Mouse (Mus musculus) myocyte (in vitro differentiated cells): ENCODE measurements around the gene Trhde.

Source experiments
- CEBPB ChIP-seq: IDR thresholded peaks from 2 replicates; pipeline ENCODE4 v1.6.1; 2011; ENCODE audit warnings: mild to moderate bottlenecking, moderate library complexity; ENCODE audit not compliant: poor library complexity, insufficient read depth, severe bottlenecking
- E2F4 ChIP-seq: IDR thresholded peaks from one replicate; pipeline ENCODE4 v1.6.1; 2011; ENCODE audit warnings: mild to moderate bottlenecking, control low read depth, moderate library complexity; ENCODE audit not compliant: insufficient read depth
- MAX ChIP-seq: IDR thresholded peaks from one replicate; pipeline ENCODE4 v1.6.1; 2011; ENCODE audit warnings: low read depth, mild to moderate bottlenecking, control low read depth
- MYOD1 ChIP-seq, 3 experiments: IDR thresholded peaks; one replicate each; pipeline ENCODE4 v1.6.1; 2011; ENCODE audit warnings: control low read depth in 2 of 3, low read depth in 2 of 3, mild to moderate bottlenecking in 2 of 3, moderate library complexity in 1 of 3; ENCODE audit not compliant: insufficient read length in 2 of 3, control insufficient read depth in 1 of 3
- MYOG ChIP-seq, 3 experiments: IDR thresholded peaks; one replicate each; pipeline ENCODE4 v1.6.1; 2011; ENCODE audit warnings: control low read depth in 2 of 3, low read depth in 2 of 3, mild to moderate bottlenecking in 2 of 3; ENCODE audit not compliant: insufficient read length in 2 of 3, control insufficient read depth in 1 of 3, insufficient read depth in 1 of 3
- POLR2A ChIP-seq: IDR thresholded peaks from one replicate; pipeline ENCODE4 v1.6.1; 2011; ENCODE audit warnings: low read depth, mild to moderate bottlenecking, control low read depth, moderate library complexity; ENCODE audit not compliant: insufficient read length
- POLR2AphosphoS2 ChIP-seq: IDR thresholded peaks from one replicate; pipeline ENCODE4 v1.6.1; 2011; ENCODE audit warnings: low read depth, control low read depth; ENCODE audit not compliant: insufficient read length
- REST ChIP-seq: IDR thresholded peaks from one replicate; pipeline ENCODE4 v1.6.1; 2011; ENCODE audit warnings: mild to moderate bottlenecking, control low read depth, moderate library complexity; ENCODE audit not compliant: insufficient read depth, insufficient read length
- SRF ChIP-seq: IDR thresholded peaks from one replicate; pipeline ENCODE4 v1.6.1; 2011; ENCODE audit warnings: low read depth; ENCODE audit not compliant: control insufficient read depth, insufficient read length
- TCF12 ChIP-seq: IDR thresholded peaks from one replicate; pipeline ENCODE4 v1.6.1; 2011; ENCODE audit warnings: mild to moderate bottlenecking, control low read depth; ENCODE audit not compliant: poor library complexity, insufficient read depth, severe bottlenecking
- USF1 ChIP-seq: IDR thresholded peaks from one replicate; pipeline ENCODE4 v1.6.1; 2011; ENCODE audit warnings: low read depth, mild to moderate bottlenecking, control low read depth, moderate library complexity

- TF ChIP-seq POLR2A: no peak
- no peak for TF ChIP-seq MAX
- no peak for TF ChIP-seq MYOG (IDR thresholded peaks at IDR 0.05; ENCODE audit: control insufficient read depth in 1 of 3, insufficient read depth in 1 of 3, insufficient read length in 2 of 3, low read depth in 2 of 3)
- no peak for TF ChIP-seq POLR2AphosphoS2
- TF ChIP-seq REST: no peak
- no peak for TF ChIP-seq E2F4
- TF ChIP-seq TCF12: no peak
- no peak for TF ChIP-seq CEBPB
- TF ChIP-seq USF1: no peak
- no peak for TF ChIP-seq SRF
- TF ChIP-seq MYOD1 (IDR thresholded peaks at IDR 0.05; ENCODE audit: control insufficient read depth in 1 of 3, insufficient read length in 2 of 3, low read depth in 2 of 3): no peak
Measured at GRCm38 (mm10) chr10:114808799-114809198, 6.7 kb upstream of the Trhde start.
